Mouse (Mus musculus): ENCODE measurements around the gene Zfp334. TPM values are rescaled to one million over a fixed set of nuclear protein-coding genes. Genes with fewer than 3 reads are reported as not detected.

Gene Zfp334
- polyA plus RNA-seq, 3 experiments from 2014 or later, result not detected

GRCm38 (mm10) chr2:165375478-165375877 lies 12.6 kb downstream of the Zfp334 start:
- no peak for ATAC-seq

- ATAC-seq, result no peak
These were observed 17.0 kb downstream of the Zfp334 start for GRCm38 (mm10) chr2:165371066-165371465.

- ATAC-seq, result no peak
These were observed 17.7 kb downstream of the Zfp334 start for GRCm38 (mm10) chr2:165370348-165370747.

GRCm38 (mm10) chr2:165368496-165368895 lies 19.6 kb downstream of the Zfp334 start, which contains the start of gene Zfp663:
Gene Zfp663, minus strand, starts transcription at chr2:165368729.
- no peak for ATAC-seq

- ATAC-seq, result no peak
These were observed 20.1 kb downstream of the Zfp334 start for GRCm38 (mm10) chr2:165367868-165368439.

GRCm38 (mm10) chr2:165367047-165367520 lies 21.0 kb downstream of the Zfp334 start:
- no peak for ATAC-seq

GRCm38 (mm10) chr2:165364334-165365091 lies 23.5 kb downstream of the Zfp334 start:
- no peak for ATAC-seq

GRCm38 (mm10) chr2:165363282-165363681 lies 24.8 kb downstream of the Zfp334 start:
- ATAC-seq, result no peak

- ATAC-seq, result no peak
These were observed 27.2 kb downstream of the Zfp334 start for GRCm38 (mm10) chr2:165360861-165361260.

- ATAC-seq, result no peak
These were observed 36.1 kb downstream of the Zfp334 start for GRCm38 (mm10) chr2:165351828-165352513.

- no peak for ATAC-seq
These were observed 38.6 kb downstream of the Zfp334 start for GRCm38 (mm10) chr2:165349466-165349865.

GRCm38 (mm10) chr2:165346180-165346579 lies 41.9 kb downstream of the Zfp334 start:
- ATAC-seq, result no peak

- no peak for ATAC-seq
These were observed 50.9 kb downstream of the Zfp334 start for GRCm38 (mm10) chr2:165337191-165337590.

GRCm38 (mm10) chr2:165332610-165333210 lies 55.3 kb downstream of the Zfp334 start:
- ATAC-seq, result no peak

GRCm38 (mm10) chr2:165329703-165330102 lies 58.4 kb downstream of the Zfp334 start:
- ATAC-seq, result no peak

- ATAC-seq, result no peak
These were observed 59.3 kb downstream of the Zfp334 start for GRCm38 (mm10) chr2:165328746-165329145.

- no peak for ATAC-seq
These were observed 60.7 kb downstream of the Zfp334 start for GRCm38 (mm10) chr2:165327386-165327785.

GRCm38 (mm10) chr2:165326304-165327190 lies 61.5 kb downstream of the Zfp334 start, which contains the start of gene Elmo2:
Gene Elmo2, minus strand, starts transcription at chr2:165326479.
- peak; percentile 99 for ATAC-seq

GRCm38 (mm10) chr2:165325521-165326303 lies 62.3 kb downstream of the Zfp334 start:
- no peak for ATAC-seq
